Mouse (Mus musculus): ENCODE data around the gene Gm9376.
A peak's percentile ranks its signal among the peaks of the same experiment; 100 is the strongest.

Gm9376 gene

DNA sequence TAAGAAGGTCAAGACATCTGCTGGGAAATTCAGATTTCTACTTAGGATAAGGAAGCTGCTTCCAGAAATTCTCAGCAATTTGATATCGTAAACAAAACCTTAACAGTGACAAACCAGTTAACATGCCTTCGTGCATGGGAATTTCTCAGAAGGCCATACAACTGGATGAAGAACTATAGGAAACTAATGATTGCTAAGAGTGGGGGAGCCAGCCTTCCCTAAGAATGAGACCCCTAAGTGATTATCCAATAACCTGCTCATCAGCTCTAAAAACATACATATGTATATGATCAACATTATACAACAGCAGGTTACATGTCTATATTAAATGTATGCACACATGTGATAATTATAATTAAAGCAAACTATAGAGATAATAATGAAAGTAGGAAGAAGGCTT is at the start of gene Gm9376:
Gene Gm9376 (plus strand): TSS at position 301 of the 400 bp plus-strand sequence.
- no peak for DNase-seq (ENCODE audit: low read depth, low spot score)

DNA sequence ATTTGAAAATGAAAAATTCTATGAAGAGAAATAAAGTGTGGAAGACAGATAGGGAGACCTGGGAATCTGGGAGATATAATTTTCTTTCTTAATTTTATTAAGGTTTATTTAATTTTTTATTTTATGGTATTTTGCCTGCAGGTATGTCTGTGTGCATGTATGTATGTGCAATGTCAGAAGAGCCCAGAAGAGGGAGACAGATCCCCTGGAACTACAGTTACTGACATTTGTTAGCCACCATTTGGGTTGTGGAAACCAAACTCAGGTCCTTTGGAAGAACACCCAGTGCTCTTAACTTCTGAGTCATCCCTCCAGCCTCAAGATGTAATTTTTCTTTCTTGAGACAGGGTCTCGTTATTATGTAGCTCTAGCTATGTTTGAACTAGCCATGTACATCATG is 45.9 kb upstream of the Gm9376 start:
- peak; percentile 69 for DNase-seq (ENCODE audit: low read depth, low spot score)

DNA sequence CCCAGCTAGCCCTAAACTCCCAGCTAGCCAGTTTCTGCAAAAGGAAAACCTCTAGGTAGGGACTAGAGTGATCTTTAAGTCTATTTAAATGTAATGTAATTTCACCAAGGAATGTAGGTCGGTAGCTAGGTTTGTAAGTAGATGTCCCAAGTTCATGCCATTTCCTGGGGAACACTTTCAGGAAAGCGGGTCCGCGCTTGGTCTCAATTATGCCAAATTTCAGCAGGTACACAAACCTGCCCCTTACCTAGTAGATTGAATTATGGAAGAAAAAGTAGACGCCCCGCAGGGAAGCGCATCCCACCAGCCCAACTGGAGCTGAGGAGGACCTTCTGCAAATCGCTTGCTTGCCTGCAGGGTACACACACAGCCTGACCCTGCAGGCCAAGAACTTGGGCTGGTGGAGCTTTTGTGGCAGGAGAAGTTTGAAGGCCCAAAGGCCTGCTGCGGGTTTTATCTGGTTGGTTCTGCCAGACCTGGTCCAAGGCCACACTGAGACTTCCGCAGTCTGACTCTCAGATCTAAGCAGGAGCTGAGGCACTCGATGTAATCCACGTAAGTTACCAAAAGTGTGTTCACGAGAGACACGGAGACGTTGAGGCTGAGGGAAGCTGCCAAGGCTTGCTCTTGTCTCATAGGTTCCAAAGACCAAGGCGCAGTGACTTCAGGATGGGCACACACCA is 41.6 kb upstream of the Gm9376 start:
- DNase-seq (ENCODE audit: low read depth, low spot score) = no peak

DNA sequence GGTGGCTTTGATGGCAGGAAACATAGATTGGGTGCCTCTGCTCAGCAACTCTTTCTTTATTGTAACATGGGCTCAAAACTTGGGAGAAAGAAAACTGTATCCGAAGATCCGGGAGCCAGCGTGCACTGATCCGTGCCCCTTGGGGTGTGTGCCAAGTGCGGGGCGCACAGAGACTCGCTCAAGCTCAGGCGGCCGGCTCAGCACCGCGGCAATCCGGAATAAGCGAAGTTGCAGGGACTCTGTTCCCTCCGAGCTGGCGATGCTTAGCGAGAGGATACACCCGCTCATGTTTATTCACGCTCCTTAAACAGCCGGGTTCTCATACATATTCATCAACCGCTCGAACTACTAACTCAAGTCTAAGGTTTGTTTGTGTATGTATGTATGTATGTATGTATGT is 40.8 kb upstream of the Gm9376 start:
- peak; percentile 70 for DNase-seq (ENCODE audit: low read depth, low spot score)

- DNase-seq (ENCODE audit: low read depth, low spot score) = no peak
Observed at GRCm38 (mm10) chr14:118226471-118227155, 40.1 kb upstream of the Gm9376 start.

DNA sequence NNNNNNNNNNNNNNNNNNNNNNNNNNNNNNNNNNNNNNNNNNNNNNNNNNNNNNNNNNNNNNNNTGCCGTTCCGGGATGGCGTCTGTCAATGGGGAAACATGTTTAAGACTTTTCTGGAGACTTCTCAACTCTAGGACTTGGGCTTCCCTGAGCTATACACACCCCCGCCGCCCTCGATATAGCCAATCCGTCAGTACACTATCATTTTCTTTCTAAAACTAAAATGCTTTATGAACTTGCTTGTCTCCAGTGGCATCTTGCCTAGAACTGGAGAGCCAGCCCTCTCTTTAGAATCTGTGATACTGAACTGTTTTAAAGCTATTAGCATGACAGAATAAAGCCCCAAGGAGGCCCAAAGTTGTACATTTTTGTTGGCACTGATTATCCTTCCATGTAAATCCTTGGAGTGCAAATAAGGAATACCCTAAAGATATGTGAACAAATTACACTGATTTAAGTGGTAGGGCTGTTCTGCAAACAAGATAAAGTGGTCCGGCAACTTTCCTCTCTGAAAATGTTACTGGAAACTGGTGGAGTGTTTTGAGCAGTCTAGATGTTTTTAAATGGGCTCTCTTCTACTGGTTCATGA is 34.3 kb upstream of the Gm9376 start:
- DNase-seq (ENCODE audit: low read depth, low spot score) = no peak

DNA sequence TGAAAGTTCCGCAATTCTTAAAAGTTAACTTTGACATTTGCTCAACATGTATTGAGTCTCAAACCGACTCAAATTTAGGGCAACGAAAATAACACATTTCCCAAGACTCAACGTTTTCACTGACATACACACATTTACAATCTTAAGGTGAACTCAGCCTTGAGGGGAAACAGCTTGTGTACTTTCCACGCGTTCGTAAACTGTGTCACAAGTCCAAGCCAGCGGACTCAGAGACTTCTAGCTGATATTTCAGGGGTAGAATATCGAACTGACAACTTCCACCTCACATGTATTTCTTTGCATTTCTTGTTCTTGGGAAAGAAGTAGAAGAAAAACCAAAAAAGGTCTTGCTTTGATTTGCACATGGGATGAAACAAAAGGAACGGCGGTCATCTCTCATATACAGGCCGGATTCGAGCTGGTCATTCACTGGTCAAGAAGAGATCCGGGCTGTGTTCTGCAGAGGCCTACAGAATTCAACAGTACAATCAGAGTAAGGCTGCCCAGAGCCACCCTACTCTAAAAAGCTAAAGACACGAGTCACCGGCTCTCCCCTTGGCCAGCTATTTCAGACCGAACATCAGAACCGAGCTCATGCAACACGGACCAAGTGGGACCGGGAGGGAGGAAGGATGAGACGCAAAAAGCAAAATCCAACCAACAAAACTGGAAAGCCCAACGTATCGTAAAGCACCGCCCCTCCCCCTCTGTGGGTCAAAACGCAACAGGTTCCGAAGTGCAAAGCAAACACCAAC is 32.8 kb upstream of the Gm9376 start:
- no peak for DNase-seq (ENCODE audit: low read depth, low spot score)

DNA sequence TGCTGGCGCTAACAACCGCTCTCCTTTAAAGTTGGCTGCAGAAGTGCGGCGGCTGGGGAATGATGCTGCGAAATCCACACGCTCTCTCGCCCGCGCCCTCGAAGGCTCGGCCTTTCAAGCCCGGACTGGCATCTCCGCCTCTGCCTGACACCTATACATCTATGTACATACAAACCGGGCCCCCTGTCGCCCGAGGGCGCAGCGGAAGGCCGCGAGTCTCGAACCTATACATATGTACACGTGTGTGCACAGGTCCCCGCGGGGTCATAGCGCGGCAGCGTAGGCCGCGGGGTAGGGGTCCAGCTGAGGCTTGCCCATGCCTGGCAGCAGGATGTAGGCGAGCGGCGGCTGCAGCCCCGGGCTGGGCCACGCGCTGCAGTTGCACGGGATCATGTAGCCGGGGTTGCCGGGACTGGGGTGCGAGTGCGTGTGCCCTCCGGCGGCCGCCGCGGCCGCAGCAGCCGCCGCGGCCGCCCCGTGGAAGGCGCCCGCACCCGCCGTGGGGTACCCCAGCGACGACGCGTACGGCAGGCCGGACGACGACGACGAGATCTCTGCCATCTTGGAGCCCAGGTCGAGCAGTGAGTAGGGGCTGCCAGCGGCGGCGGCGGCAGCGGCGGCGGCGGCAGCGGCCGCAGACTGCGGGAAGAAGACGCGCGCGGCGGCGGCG is 32.1 kb upstream of the Gm9376 start:
- DNase-seq (ENCODE audit: low read depth, low spot score) = peak; percentile 61

DNA sequence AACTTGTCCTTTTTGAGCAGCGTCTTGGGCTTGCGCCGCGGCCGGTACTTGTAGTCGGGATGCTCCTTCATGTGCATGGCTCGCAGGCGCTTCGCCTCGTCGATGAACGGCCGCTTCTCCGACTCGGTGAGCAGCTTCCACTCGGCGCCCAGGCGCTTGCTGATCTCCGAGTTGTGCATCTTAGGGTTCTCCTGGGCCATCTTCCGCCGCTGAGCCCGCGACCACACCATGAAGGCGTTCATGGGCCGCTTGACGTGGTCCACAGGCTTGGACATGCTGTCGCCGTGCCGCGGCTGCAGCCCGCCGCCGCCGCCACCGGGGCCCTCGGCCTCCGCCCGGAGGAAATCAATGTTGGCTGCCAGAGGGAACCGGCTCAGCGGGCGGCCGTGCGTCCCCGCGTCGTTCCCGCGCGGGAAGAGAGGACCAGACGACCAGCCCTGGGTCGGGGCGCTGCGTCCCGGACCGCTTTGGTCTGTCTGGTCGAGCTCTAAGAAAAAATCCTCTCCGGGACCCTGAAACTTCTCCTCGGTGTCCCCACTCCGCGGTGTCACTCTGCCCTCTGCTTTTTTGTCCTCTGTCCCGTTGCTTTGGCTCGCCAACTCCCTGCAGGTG is 31.3 kb upstream of the Gm9376 start:
- DNase-seq (ENCODE audit: low read depth, low spot score) = no peak

DNA sequence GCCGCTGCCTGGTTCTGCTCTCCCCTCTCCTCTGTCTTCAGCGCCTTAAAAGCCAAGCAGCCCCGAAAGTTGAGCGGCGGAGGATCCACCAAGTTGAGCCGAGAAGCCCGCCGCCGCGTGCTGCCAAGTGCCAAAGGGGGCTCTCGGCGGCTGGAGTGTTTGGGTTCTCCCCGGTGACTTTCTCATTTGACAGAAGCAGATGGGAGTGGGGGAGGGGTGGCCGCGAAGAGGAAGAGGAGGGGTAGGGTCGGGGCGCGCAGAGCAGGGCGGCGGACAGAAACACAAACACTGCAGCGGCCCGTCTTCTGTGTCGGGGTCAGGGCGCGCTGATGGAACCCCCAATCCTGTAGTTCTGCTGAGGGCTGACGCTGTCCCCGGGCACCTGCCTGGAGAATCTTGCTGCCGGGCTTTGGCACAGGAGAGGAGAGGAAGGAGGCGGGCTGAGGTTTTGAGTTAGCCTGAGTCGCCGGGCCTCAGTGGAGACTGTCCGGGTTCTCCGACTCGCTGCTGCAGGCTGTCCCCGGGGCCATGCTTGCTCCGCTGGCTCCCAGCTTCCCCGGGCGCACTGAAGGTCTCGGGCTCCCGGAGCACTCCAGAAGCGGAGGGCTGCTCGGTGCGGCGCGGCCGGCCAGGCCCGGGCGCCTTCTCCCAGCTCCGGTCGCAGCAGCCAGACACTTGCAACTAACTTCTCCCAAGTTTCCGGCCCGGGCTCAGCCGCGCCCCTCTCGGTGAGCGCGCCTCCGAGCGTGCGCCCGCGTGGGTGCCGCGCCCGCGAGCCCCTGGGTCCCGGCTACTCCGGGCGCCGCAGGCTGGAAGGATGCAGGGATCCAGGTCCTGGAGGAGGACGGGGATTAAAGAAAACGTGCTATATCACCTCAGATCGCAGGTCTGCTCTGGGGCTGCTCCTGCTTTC is 30.5 kb upstream of the Gm9376 start:
- DNase-seq (ENCODE audit: low read depth, low spot score) = peak; percentile 75

DNA sequence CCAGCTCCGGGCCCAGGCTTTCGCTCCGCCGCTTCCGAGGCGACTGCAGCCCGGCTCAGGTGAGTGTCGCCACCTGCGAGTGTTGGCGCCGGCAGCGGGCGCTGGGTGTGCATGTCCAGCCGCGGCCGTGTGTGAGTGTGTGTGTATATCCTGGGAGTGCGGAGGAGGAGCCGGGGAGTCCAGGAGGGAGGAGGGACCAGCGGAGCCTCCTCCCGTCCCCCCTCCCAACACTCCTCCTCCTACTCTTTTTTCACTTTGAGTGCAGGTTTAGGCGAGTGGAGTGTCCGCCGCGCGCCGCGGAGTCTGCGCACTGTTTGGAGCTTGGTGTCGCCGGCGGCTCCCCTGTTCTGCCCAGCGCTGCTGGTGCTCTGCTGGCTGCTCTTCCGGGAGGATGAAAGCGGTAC is 29.9 kb upstream of the Gm9376 start, which contains the start of gene Sox21:
Gene Sox21 (minus strand): TSS at position 145 of the 404 bp plus-strand sequence.
- DNase-seq (ENCODE audit: low read depth, low spot score) = peak; percentile 96

GRCm38 (mm10) chr14:118237786-118238185 is 29.0 kb upstream of the Gm9376 start:
- DNase-seq (ENCODE audit: low read depth, low spot score) = no peak

DNA sequence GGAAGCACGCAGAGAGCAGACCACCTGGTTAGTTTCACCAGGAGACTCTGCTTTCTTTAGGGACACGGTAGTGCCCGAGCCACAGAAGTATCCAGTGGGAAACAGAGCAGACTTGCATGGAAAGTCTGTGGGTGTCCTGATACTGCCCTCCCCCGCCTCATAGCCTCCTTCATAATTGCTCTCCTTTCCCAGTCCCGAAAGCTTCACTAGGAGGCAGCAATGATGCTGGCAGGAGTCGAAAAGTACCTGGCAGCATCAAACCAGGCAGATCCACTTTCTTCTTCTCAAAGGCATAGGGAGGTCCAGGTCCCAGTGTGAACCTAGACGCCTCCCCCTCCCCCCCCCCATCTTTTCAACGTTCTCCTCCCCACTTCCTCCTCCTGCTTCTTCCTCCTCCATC is 27.4 kb upstream of the Gm9376 start:
- DNase-seq (ENCODE audit: low read depth, low spot score) = no peak

DNA sequence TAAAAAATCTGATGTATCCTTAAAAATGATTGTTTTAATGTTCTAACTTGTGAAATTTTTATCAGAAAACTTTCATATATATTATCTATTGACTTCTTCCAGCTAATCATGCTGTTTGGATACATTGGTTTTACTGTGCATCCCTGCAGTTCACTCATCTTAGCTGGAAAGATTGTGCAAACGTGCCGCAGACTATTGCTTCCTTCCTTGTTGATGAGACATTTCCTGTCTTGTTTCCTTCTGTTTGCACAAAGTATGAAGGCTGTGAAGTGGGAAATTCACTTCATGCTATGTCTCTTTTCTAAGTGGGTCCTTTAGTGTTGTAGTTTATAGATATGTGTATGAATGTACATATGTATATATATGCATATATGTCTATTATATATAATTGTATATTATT is 25.3 kb upstream of the Gm9376 start:
- no peak for DNase-seq (ENCODE audit: low read depth, low spot score)

GRCm38 (mm10) chr14:118253381-118253780 is 13.4 kb upstream of the Gm9376 start:
- DNase-seq (ENCODE audit: low read depth, low spot score) = peak; percentile 60

- no peak for DNase-seq (ENCODE audit: low read depth, low spot score)
Observed at GRCm38 (mm10) chr14:118268849-118269248, 2.1 kb downstream of the Gm9376 start.

GRCm38 (mm10) chr14:118272594-118273555 is 6.1 kb downstream of the Gm9376 start:
- no peak for DNase-seq (ENCODE audit: low read depth, low spot score)

DNA sequence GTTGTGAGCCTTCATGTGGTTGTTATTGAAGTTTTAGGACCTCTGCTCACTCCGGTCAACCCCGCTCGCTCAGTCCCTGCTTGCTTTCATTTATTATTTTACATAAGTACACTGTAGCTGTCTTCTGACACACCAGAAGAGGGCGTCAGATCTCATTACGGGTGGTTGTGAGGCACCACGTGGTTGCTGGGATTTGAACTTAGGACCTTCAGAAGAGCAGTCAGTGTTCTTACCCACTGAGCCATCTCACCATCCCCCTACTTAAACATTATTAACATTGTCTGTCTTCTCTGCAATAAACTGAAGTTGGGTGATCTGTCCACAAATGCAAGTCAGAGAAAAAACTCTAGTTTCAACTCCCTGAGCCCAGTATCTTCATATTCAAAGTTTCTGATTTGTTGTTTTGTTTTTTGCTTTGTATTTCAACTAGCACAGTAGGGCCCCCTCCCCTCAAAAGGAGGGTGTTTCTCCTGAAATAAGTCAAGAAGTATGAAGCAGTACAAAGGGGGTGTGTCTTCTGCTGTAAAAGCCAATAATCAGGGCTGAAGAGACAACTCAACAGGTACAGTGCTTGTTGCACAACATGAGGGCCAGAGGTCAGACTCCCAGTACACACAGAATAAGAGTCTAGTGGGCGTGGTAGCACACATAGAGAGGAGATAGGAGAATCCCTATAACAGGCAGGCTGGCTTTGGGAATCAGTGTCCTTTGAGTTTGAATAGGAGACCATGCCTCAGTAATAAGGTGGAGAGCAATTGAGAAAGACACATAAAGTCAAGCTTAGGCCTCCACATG is 11.1 kb downstream of the Gm9376 start:
- DNase-seq (ENCODE audit: low read depth, low spot score) = no peak
